Mouse (Mus musculus) brain, embryonic 14.5 days (tissue): ENCODE data around the gene Polr1c.

Source experiments
- CTCF ChIP-seq: fragments of 200-500 bp; IDR thresholded peaks from 2 replicates; pipeline ENCODE4 v1.5.1; 2012; ENCODE audit warnings: inconsistent platforms, mild to moderate bottlenecking, moderate library complexity, borderline replicate concordance; ENCODE audit not compliant: insufficient read depth, insufficient read length; ENCODE audit errors: extremely low read depth
- POLR2A ChIP-seq: fragments of 200-500 bp; IDR thresholded peaks from 2 replicates; pipeline ENCODE4 v1.6.1; 2012; ENCODE audit warnings: mild to moderate bottlenecking, inconsistent platforms, borderline replicate concordance; ENCODE audit not compliant: poor library complexity, insufficient read depth, insufficient read length, severe bottlenecking; ENCODE audit errors: extremely low read depth

- TF ChIP-seq POLR2A (no peak), CTCF (no peak)
These were observed 5.6 kb downstream of the Polr1c start for GRCm38 (mm10) chr17:46242274-46242673.
